Comparison of ENCODE assay signal across 15 mouse cellular contexts in the genomic region with DNA sequence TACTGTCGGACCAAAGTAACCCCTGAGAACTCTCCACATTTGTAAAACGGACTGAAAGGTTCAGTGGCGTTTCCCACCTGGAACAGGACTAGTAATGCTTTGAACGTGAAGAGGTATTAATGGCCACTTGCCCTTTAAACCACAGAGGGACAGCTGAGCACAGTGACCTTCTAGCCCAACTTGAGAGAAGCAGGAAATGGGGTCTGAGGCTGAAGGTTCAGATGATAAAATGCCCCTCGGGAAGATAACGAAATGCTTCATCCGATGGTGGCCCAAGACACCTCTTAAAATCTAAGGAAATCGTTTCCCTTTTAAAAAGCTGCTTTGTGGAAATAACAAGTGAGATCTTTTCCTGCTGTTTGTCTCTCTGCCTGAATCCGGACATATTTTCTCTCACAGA.
DNase-seq lines count a peak whose midpoint lies in the region; ATAC-seq lines count a peak whose summit lies in the region.
"Had no signal": no experiment of that assay in that cellular context is flagged by ENCODE, and none has a peak within 500 bp of the region (broad histone marks: within the 10 kb centered on the region; RNA-seq: fewer than 3 reads in every experiment).

No protein-coding gene starts in this region.

- no peaks in the 10 kb centered on the region for H3K9me3 ChIP-seq in hindbrain, embryonic 11.5 days (ENCODE audit: control insufficient read depth, low read length)
- no peaks in the 10 kb centered on the region for H3K9me3 ChIP-seq in hindbrain, embryonic 12.5 days (replicated peaks)
- H3K9me3 ChIP-seq in neural tube, embryonic 15.5 days (replicated peaks): no peaks in the 10 kb centered on the region
- no peaks in the 10 kb centered on the region for H3K9me3 ChIP-seq in intestine, embryonic 15.5 days
- H3K9me3 ChIP-seq: liver, embryonic 15.5 days; midbrain, embryonic 13.5 days had no signal

- H3K4me3 ChIP-seq in hindbrain, embryonic 11.5 days (ENCODE audit: low read depth, low read length): no peak overlapping the region
- no peak overlapping the region for H3K4me3 ChIP-seq in hindbrain, embryonic 12.5 days
- no peak overlapping the region for H3K4me3 ChIP-seq in neural tube, embryonic 15.5 days (replicated peaks)
- H3K4me3 ChIP-seq in intestine, embryonic 15.5 days (replicated peaks): no peak overlapping the region
- H3K4me3 ChIP-seq: erythroblast, embryonic 14.5 days; liver, embryonic 15.5 days; midbrain, embryonic 13.5 days had no signal

- no peak for ATAC-seq in hindbrain, embryonic 11.5 days (ENCODE audit: low FRiP score)
- no peak for ATAC-seq in hindbrain, embryonic 12.5 days (ENCODE audit: low FRiP score)
- ATAC-seq in neural tube, embryonic 15.5 days (ENCODE audit: low FRiP score): no peak
- no peak for ATAC-seq in intestine, embryonic 15.5 days

- H3K9ac ChIP-seq in hindbrain, embryonic 11.5 days (ENCODE audit: low read depth, low read length): no peak overlapping the region
- H3K9ac ChIP-seq in hindbrain, embryonic 12.5 days: no peak overlapping the region
- no peak overlapping the region for H3K9ac ChIP-seq in neural tube, embryonic 15.5 days (replicated peaks)
- no peak overlapping the region for H3K9ac ChIP-seq in intestine, embryonic 15.5 days
- H3K9ac ChIP-seq: forebrain, postnatal 0 days; liver, embryonic 15.5 days; midbrain, embryonic 13.5 days had no signal

- WGBS in hindbrain, embryonic 11.5 days: 74% methylated on average over 9 of the region's 9 CpGs
- 75% methylated on average over 9 of the region's 9 CpGs for WGBS in hindbrain, embryonic 12.5 days
- 78% methylated on average over 9 of the region's 9 CpGs for WGBS in neural tube, embryonic 15.5 days
- WGBS in intestine, embryonic 15.5 days: 62% methylated on average over 9 of the region's 9 CpGs

- H3K27me3 ChIP-seq in hindbrain, embryonic 11.5 days (ENCODE audit: control insufficient read depth, insufficient read depth, low read length): no peaks in the 10 kb centered on the region
- no peaks in the 10 kb centered on the region for H3K27me3 ChIP-seq in hindbrain, embryonic 12.5 days
- no peaks in the 10 kb centered on the region for H3K27me3 ChIP-seq in neural tube, embryonic 15.5 days (replicated peaks)
- no peaks in the 10 kb centered on the region for H3K27me3 ChIP-seq in intestine, embryonic 15.5 days (replicated peaks)
- H3K27me3 ChIP-seq: liver, embryonic 15.5 days; midbrain, embryonic 13.5 days had no signal

- no peak overlapping the region for H3K4me2 ChIP-seq in hindbrain, embryonic 11.5 days (replicated peaks; ENCODE audit: low read depth, low read length)
- H3K4me2 ChIP-seq in hindbrain, embryonic 12.5 days (replicated peaks): no peak overlapping the region
- H3K4me2 ChIP-seq in neural tube, embryonic 15.5 days: no peak overlapping the region
- no peak overlapping the region for H3K4me2 ChIP-seq in intestine, embryonic 15.5 days (replicated peaks)
- H3K4me2 ChIP-seq: liver, embryonic 15.5 days; midbrain, embryonic 13.5 days had no signal

- H3K4me1 ChIP-seq in hindbrain, embryonic 11.5 days (replicated peaks; ENCODE audit: control insufficient read depth, insufficient read depth, low read length): no peaks in the 10 kb centered on the region
- H3K4me1 ChIP-seq in hindbrain, embryonic 12.5 days: peaks cover 2% of the 10 kb centered on the region; the same call in 1 of the 2 replicates
- 0 out of 2 replicates have a peak, but pooled peaks cover 3% of the 10 kb centered on the region for H3K4me1 ChIP-seq in neural tube, embryonic 15.5 days
- H3K4me1 ChIP-seq in intestine, embryonic 15.5 days (replicated peaks): no peaks in the 10 kb centered on the region
- H3K4me1 ChIP-seq: liver, embryonic 15.5 days had no signal

- H3K36me3 ChIP-seq in hindbrain, embryonic 11.5 days (ENCODE audit: control insufficient read depth, insufficient read depth, low read length): no peaks in the 10 kb centered on the region
- no peaks in the 10 kb centered on the region for H3K36me3 ChIP-seq in hindbrain, embryonic 12.5 days
- H3K36me3 ChIP-seq in neural tube, embryonic 15.5 days: no peaks in the 10 kb centered on the region
- no peaks in the 10 kb centered on the region for H3K36me3 ChIP-seq in intestine, embryonic 15.5 days
- H3K36me3 ChIP-seq: liver, embryonic 15.5 days; midbrain, embryonic 13.5 days had no signal

- no peak overlapping the region for H3K27ac ChIP-seq in hindbrain, embryonic 11.5 days (ENCODE audit: low read depth, low read length)
- H3K27ac ChIP-seq in hindbrain, embryonic 12.5 days: no peak overlapping the region
- H3K27ac ChIP-seq in neural tube, embryonic 15.5 days (replicated peaks): no peak overlapping the region
- no peak overlapping the region for H3K27ac ChIP-seq in intestine, embryonic 15.5 days
- H3K27ac ChIP-seq: liver, embryonic 15.5 days; midbrain, embryonic 13.5 days had no signal

- peak; percentile 7 to 18 for DNase-seq in adrenal gland, postnatal 36 days
- no peak for DNase-seq in adrenal gland, postnatal 25 days
- DNase-seq in hindbrain, embryonic 11.5 days (ENCODE audit: low spot score): peak; percentile 2
- DNase-seq in neural tube, embryonic 10.5 days (ENCODE audit: extremely low spot score, low spot score): peak; percentile 16
- DNase-seq in lung, postnatal 36 days: no peak
- DNase-seq: forebrain, postnatal 0 days; gastrocnemius, postnatal 25 days; lung, postnatal 14 days; spleen, adult 18-20 months had no signal

Comparison
In these comparisons a context has a peak if more than half of its experiments do, and no peak if none do; other contexts are left out.
1. DNase-seq: peak in adrenal gland, postnatal 36 days (2 of 2), hindbrain, embryonic 11.5 days (single experiment) and neural tube, embryonic 10.5 days (single experiment); none in adrenal gland, postnatal 25 days (single experiment) and lung, postnatal 36 days (single experiment).